Mouse (Mus musculus) spleen, postnatal 36 days (tissue): ENCODE measurements at regions not wholly inside any gene's neighbourhood (a gene's known extent, or its start where the extent isn't known, plus 50 kb on each side); places are given as distances from the start of the nearest gene placed in this dataset.

Source experiments
- DNase-seq, 2 experiments: peaks; one replicate each; pipeline ENCODE4 v3.0.0; 2022; ENCODE audit warnings: low spot score in 2 of 2, mixed read lengths in 1 of 2

GRCm38 (mm10) chr17:4668511-4668910 is 325.6 kb upstream of the Arid1b start:
- no peak for DNase-seq

GRCm38 (mm10) chr17:4673271-4673670 is 320.9 kb upstream of the Arid1b start:
- DNase-seq = no peak

- DNase-seq = no peak
Measured at GRCm38 (mm10) chr17:4706421-4706820, 287.7 kb upstream of the Arid1b start.

GRCm38 (mm10) chr17:4721061-4721460 is 273.1 kb upstream of the Arid1b start:
- DNase-seq = no peak

- no peak for DNase-seq
Measured at GRCm38 (mm10) chr17:4724031-4724430, 270.1 kb upstream of the Arid1b start.

- no peak for DNase-seq
Measured at GRCm38 (mm10) chr17:4726331-4726741, 267.8 kb upstream of the Arid1b start.

- no peak for DNase-seq
Measured at GRCm38 (mm10) chr17:4734412-4734881, 259.7 kb upstream of the Arid1b start.

GRCm38 (mm10) chr17:4735185-4735584 is 258.9 kb upstream of the Arid1b start:
- peak; percentile 25 to 27 for DNase-seq

GRCm38 (mm10) chr17:4736689-4737088 is 257.4 kb upstream of the Arid1b start:
- no peak for DNase-seq

GRCm38 (mm10) chr17:4738717-4739485 is 255.2 kb upstream of the Arid1b start:
- DNase-seq = no peak

GRCm38 (mm10) chr17:4740784-4741183 is 253.3 kb upstream of the Arid1b start:
- DNase-seq = peak; percentile 18 to 43

- DNase-seq = peak; percentile 53 to 63
Measured at GRCm38 (mm10) chr17:4742314-4742713, 251.8 kb upstream of the Arid1b start.

- DNase-seq = no peak
Measured at GRCm38 (mm10) chr17:4762956-4763355, 231.2 kb upstream of the Arid1b start.

GRCm38 (mm10) chr17:4765723-4766122 is 228.4 kb upstream of the Arid1b start:
- no peak for DNase-seq

GRCm38 (mm10) chr17:4767947-4768522 is 226.1 kb upstream of the Arid1b start:
- DNase-seq = no peak

GRCm38 (mm10) chr17:4769284-4769683 is 224.8 kb upstream of the Arid1b start:
- DNase-seq = no peak

GRCm38 (mm10) chr17:4770052-4770451 is 224.1 kb upstream of the Arid1b start:
- no peak for DNase-seq

GRCm38 (mm10) chr17:4778161-4778560 is 216.0 kb upstream of the Arid1b start:
- peak; percentile 29 to 35 for DNase-seq

- DNase-seq = no peak
Measured at GRCm38 (mm10) chr17:4779017-4779416, 215.1 kb upstream of the Arid1b start.

GRCm38 (mm10) chr17:4781586-4781985 is 212.5 kb upstream of the Arid1b start:
- no peak for DNase-seq

GRCm38 (mm10) chr17:4784296-4784695 is 209.8 kb upstream of the Arid1b start:
- DNase-seq = no peak

GRCm38 (mm10) chr17:4785281-4785839 is 208.8 kb upstream of the Arid1b start:
- DNase-seq = no peak

GRCm38 (mm10) chr17:4786524-4786923 is 207.6 kb upstream of the Arid1b start:
- no peak for DNase-seq
